Mouse (Mus musculus) fat pad, adult 2 months (tissue): ENCODE measurements around the gene Fem1b.

Source experiments
- DNase-seq: peaks from one replicate; pipeline ENCODE4 v3.0.0-alpha.2; 2011; ENCODE audit warnings: low read depth, low spot score; ENCODE audit errors: extremely low read depth

Fem1b gene

DNA sequence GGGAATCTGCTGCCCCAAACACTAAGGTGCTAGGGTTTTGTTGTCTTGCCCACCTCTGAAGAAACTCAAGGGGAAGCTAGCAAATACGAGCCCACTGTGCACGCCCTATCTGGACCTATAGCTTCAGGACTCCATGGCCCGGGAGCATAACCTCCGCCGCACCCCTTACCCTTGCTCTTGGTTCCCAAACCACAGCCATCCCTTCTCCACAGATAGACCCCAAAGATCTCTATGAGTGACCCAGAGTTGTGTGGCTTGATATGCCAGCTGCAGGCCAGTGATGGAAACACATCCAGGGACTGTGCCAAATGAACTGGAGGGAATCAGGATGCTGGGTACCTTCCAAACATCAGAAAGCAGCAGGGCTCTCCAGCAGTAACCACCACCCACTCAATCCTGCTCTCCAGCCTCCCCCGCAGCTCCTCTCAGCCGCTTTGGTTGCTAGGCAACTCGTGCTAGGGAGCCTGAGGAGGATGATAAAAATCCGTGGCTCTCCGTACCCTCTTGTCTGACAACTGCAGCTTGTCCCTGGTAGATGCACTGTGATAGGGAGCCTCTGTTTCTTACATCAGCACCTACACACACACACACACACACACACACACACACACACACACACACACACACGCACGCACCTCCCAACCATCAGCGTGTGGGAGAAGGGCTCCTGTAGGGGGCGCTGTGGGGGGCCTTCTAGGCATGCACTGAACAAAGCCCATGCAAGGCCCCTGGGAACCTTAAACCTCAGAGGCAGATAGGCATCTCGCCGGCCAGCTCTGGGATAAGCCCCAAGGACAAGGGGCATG lies 28.6 kb downstream of the Fem1b start:
- DNase-seq, result no peak

DNA sequence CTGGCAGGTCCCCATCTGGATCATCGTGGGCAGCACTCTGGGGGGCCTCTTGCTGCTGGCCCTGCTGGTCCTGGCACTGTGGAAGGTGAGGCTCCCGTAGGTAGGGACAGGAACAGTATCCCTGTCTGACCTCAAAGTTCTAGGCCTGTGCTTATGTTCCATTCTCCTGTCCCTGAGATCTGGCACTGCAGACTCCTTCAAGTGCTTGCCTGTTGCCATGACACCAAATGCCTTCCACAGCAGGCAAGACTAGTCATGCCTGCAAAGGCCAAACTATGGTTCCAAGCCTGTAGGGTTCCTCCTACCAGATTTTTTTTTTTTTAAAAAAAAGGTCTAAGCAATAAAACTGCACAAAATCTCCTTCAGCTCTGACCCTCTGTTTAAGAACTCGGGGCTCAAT lies 29.8 kb downstream of the Fem1b start:
- peak; percentile 54 for DNase-seq

DNA sequence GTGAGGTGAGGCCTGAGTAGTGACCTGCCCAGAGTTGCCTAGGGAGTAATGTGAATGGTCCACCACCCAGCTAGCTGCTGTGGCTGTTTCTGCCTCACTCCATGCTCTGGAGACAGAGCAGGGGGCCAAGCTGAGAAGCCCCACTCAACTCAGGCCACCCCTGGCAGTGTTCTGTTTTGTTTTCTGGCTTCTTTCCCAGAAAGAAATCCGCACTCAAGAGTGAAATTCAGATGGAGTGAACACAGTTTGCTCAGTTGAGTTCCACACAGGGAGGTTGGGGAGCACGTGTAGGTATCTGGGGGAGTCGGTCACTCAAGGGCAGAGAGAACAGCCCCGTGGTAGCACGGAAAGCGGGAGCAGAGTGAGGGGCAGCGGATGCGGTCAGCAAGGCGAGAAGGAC lies 33.0 kb downstream of the Fem1b start:
- no peak for DNase-seq

DNA sequence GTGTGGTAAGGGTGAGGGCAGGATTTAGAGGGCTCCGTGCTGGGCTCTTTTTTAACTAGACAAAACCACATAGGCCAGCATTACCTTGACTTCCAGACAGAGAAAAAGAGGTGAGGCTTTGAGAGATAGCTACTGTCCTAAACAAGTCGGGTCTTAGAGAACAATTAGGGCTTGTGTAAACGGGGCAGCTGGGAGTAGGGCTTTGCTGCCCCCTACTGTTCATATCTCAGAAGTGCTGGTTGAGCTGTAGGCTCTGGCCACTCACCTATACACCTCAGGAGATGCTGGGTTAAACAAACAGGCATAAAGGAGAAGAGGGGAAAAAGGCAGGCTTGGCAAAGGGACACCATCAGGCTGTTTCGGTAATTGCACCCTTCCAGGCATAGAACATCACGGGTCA lies 34.3 kb downstream of the Fem1b start:
- no peak for DNase-seq

DNA sequence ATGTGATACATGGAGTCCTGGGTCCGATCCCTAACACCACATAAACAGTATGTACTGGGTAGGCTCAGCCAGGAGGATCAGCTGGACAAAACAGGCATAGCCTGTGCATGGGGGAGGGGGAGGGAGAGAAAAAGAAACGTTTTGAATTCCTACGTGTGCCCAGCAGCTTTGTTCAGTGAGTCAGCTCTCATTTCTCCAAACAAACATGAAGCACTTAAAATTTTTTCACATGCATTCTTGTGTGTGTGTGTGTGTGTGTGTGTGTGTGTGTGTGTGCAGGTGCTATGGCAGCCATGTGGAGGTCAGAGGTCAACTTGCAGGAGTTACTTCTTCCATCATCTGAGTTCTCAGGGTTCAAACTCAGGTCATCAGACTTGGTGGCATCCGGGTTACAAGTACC lies 36.3 kb downstream of the Fem1b start:
- DNase-seq, result no peak

DNA sequence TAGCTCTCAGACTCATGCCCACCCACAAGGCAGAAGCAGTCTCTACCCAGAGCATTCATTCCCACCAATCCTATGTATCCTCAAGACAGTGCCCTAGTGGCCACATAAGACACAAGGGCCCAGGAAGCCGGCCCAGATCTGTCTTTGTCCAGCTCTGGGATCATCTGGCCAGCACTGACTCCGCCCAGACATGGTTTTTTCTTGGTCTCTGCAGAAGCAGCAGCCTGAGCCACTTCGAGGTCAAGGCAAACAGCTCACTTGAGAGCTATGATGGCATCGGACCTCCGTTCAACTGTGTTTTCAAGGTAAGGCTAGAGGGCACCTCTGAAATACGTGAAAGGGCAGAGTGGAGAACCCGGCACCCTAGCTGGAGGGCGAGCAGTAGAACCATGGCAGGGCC lies 39.0 kb downstream of the Fem1b start:
- DNase-seq, result no peak

DNA sequence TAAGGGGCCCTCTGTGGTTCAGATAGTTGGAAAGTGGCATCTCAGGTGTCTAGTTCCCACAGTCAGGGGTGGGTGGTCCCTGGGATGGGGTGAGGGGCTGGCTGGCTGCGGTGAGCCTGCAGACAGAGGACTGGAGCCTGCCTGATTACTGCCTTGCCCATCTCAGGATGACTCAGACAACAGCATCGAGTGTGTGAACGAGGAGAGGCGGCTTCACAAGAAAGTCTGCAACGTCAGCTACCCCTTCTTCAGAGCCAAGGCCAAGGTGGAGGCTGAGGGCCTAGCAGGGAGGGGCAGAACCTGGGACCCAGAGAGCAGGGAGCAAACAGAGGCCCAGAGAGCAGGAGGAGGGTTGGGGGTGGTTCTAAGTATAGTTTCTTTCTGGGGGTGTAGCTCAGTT lies 43.4 kb downstream of the Fem1b start:
- no peak for DNase-seq

DNA sequence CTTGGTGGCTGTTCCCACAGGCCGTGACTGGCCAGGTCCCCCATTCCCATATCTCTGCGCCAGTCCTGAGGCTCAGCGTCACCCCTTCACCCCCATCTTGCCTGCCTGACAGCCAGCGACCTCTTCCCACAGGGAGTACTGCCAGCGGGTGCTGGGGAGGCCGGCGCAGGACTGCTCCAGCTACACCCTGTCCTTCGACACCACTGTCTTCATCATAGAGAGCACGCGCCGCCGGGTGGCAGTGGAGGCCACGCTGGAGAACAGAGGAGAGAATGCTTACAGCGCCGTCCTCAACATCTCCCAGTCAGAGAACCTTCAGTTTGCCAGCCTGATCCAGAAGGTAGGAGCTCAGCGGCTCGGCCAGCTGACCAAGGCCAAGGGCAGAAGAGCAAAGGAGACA lies 44.3 kb downstream of the Fem1b start:
- no peak for DNase-seq

DNA sequence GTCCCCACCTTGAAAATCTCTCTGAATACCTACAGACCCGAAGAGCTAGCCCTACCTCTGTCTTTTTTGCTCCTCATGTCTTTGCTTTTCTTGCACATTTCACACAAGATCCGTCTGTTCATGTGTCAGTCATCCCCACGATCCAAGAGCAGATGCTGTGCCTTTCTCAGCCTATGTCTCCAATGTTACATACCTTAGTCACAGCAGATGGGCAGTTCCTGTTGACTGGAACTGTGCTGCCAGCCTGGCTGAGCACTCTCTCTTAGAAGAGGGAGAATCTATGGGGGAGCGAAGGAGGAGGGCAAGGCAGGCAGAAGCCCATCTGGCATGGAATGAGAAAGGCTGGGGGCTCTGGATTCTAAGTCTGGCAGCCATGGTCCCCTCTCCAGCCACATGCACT lies 46.4 kb downstream of the Fem1b start:
- no peak for DNase-seq

DNA sequence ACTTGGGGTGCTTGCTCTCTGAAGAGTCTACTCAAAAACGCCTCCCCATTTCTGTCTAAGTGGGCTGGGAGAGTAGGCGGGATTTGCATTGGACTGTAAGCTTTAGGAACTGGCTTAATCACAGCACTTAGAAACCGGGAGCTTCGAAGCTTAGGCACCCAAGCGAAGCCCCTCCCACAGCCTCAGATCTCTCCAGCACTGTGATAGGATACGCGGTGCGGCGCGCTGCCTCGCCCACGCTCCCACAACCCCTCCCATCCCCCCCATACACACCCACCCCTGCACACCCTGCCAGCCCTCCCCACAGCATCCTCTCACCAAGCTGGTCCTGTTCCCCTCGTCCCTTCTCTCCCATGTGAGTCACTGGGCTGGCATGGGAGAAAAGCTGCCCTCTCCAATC lies 48.3 kb downstream of the Fem1b start:
- DNase-seq, result no peak

DNA sequence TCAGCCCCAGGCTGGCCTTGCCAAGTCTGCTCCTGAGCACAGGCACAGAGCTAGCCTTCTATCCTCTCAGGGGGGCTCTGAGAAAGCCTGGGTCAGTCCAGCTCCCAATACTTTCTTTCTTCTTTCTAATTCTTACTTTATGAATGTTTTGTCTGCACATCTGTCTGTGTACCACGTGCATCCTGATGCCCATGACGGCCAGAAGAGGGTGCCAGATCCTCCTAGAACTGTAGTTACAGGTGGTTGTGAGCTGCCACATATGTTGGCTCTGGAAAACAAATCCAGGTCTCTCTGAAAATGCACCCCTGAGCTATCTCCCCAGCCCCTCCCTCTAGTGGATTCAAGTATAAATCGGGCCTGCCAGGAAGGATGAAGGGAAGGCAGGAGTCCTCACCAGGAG lies 52.1 kb downstream of the Fem1b start:
- no peak for DNase-seq

DNA sequence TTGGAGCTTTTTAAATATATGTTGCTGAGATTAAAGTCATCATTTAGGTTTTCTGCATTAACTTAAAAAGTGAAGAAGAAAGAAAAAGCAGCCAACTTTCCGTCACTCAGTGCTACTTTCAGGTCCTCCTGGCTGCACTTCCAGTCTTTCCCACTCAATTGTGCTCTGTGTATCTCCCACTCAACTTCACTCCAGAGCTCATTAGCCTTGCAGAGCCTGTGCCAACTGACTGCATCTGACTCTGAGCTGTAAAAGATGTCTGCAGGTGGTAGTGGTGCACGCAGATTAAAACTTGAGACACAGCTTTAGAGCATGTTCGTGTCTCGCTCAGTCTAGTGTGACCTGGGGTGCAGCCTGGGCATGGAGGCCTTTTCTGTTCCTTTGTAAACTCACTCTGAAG lies 53.4 kb downstream of the Fem1b start:
- DNase-seq, result no peak

DNA sequence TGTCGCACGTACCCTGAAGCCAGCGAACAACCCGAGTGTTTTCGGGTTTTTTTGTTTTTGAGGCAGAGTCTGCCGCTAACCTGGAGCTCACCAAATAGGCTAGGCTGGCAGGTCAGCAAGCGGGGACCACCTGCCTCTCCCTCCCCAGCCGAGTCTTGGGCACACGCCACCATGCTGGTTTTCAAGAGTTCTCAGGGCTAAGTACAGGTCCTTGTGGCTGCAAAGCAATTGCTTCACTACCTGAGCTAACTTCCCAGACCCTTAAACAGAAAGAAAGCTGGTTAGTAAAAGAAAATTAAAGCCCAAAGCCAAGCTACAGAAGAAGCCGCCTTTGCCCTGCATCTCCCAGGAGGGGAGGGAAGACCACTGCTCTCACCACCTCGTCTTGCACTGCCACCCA lies 61.4 kb downstream of the Fem1b start:
- no peak for DNase-seq

DNA sequence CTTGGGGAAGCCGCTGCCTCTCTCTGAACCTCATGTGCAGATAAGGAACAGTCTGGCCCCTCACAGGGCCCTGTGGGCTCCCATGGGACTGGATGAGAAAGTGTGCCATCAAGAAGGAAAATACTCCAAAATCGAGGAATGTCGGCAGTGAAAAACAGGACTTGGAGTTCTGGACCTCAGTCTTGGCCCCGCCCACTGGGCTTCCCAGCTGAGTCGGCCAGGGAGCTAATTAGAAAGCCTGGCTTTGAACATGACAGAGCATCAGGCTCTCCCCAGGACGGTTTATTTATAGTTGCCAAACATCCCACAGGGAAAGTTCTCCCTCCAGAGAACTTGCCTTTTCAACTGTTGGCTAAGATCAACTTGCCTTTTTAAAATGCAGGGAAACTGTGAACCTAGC lies 62.1 kb downstream of the Fem1b start:
- DNase-seq, result no peak

DNA sequence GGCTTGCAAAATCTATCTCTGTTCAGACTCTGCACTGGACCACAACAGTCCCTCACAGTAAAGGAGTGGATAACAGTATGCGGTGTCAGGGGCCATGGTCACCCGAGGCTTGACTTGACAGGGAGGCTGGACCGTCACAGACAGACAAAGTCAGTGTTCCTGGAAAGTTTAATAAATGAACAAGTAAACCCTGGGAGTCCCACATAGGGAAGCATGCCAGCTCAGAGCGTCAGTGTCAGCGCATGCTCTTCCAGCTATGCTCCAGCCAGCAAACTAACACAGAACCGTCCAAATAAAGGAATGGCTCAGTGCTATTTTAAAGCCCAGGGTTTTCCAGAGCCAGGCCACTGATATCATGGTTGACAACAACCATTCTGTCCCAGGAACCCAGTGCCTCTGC lies 65.1 kb downstream of the Fem1b start:
- DNase-seq, result no peak

DNA sequence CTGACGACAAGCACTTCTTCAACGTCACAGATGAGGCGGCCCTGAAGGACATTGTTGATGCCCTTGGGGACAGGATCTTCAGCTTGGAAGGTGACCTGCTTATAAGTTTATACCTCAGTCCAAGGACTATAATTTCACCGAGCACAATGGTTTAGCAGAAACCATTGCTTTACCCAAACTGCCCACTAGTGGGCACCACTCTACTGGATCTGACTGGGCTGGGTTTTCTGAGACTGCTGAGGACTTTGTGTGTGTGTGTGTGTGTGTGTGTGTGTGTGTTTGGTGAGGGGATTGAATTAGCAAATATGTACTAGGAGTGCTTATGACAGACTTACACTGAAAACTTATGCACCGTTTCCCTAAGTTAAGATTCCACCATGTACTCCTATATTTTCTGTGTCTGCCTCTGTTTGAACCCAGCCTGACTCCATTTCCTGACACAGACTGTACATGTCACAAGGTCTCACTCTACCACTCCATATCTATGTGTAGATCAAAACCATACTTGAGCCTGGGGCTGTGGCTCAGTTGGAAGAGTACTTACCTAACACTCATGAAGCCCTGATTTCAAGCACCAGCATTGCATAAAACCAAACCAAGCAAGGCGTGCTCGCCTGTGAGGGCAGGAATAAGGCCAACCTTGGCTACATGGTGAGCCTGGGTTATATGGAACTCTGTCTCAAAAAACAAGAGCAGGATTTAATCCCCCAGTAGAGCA lies 67.0 kb downstream of the Fem1b start:
- DNase-seq, result peak; percentile 51
